Mouse (Mus musculus) urinary bladder, adult 18-20 months (tissue): ENCODE data around the gene Rhoh.

Experiments
- DNase-seq, 2 experiments: peaks; one replicate each; pipeline ENCODE4 v3.0.0; 2022; ENCODE audit warnings: low spot score in 2 of 2, mixed read lengths in 2 of 2

Gene Rhoh

GRCm38 (mm10) chr5:65929162-65929561 is 68.1 kb downstream of the Rhoh start:
- peak in 1 of 2 experiments; percentile 9 for DNase-seq

- DNase-seq, result no peak
Observed at GRCm38 (mm10) chr5:65930171-65930570, 69.2 kb downstream of the Rhoh start.

- DNase-seq, result no peak
Observed at GRCm38 (mm10) chr5:65933258-65933657, 72.2 kb downstream of the Rhoh start.

GRCm38 (mm10) chr5:65933764-65934163 is 72.8 kb downstream of the Rhoh start:
- no peak for DNase-seq

- no peak for DNase-seq
Observed at GRCm38 (mm10) chr5:65934783-65935182, 73.8 kb downstream of the Rhoh start, which contains the start of gene Chrna9. Gene Chrna9 (plus strand): TSS chr5:65934921.

GRCm38 (mm10) chr5:65937011-65937726 is 76.2 kb downstream of the Rhoh start:
- DNase-seq, result no peak

GRCm38 (mm10) chr5:65937998-65938715 is 77.1 kb downstream of the Rhoh start:
- DNase-seq, result peak; percentile 69 to 75

GRCm38 (mm10) chr5:65941145-65941544 is 80.1 kb downstream of the Rhoh start:
- DNase-seq, result no peak
